Mouse (Mus musculus) limb, embryonic 14.5 days (tissue): ENCODE data around the gene Gsx2. TPM values are rescaled to one million over a fixed set of nuclear protein-coding genes. Genes with fewer than 3 reads are reported as not detected.

Experiments
- ATAC-seq: fragments of 200-750 bp; cut with Nextera tagmentation; 2 replicates; pipeline ENCODE4 v1.8.0; 2017; ENCODE audit warnings: low read depth, moderate number of reproducible peaks, moderate TSS enrichment; ENCODE audit not compliant: low FRiP score
- DNase-seq: peaks from one replicate; pipeline ENCODE4 v3.0.0-alpha.2; 2015; ENCODE audit warnings: low spot score
- H3K27ac ChIP-seq: fragments of 300-500 bp; sonication (generic); replicated peaks from 2 replicates; pipeline ENCODE4 v1.5.1; 2014; ENCODE audit warnings: low read depth, mild to moderate bottlenecking, low read length, moderate library complexity, mixed read lengths
- H3K27me3 ChIP-seq: fragments of 300-500 bp; sonication (generic); 2 replicates; pipeline ENCODE4 v1.6.1; 2014; ENCODE audit warnings: low read length, mixed read lengths; ENCODE audit not compliant: control insufficient read depth, insufficient read depth
- H3K36me3 ChIP-seq: fragments of 300-500 bp; sonication (generic); 2 replicates; pipeline ENCODE4 v1.6.1; 2014; ENCODE audit warnings: mild to moderate bottlenecking, low read length, moderate library complexity, mixed read lengths; ENCODE audit not compliant: control insufficient read depth, insufficient read depth
- H3K4me1 ChIP-seq: fragments of 300-500 bp; sonication (generic); 2 replicates; pipeline ENCODE4 v1.6.1; 2014; ENCODE audit warnings: antibody characterized with exemption, low read length, mixed read lengths; ENCODE audit not compliant: control insufficient read depth, insufficient read depth
- H3K4me2 ChIP-seq: fragments of 300-500 bp; sonication (generic); replicated peaks from 2 replicates; pipeline ENCODE4 v1.6.1; 2014; ENCODE audit warnings: low read depth, mild to moderate bottlenecking, low read length, moderate library complexity; ENCODE audit not compliant: severe bottlenecking
- H3K4me3 ChIP-seq: fragments of 300-500 bp; sonication (generic); replicated peaks from 2 replicates; pipeline ENCODE4 v1.5.1; 2014; ENCODE audit warnings: low read length
- H3K9ac ChIP-seq: fragments of 300-500 bp; sonication (generic); 2 replicates; pipeline ENCODE4 v1.6.1; 2014; ENCODE audit warnings: mild to moderate bottlenecking, low read depth, low read length, moderate library complexity; ENCODE audit not compliant: severe bottlenecking
- H3K9me3 ChIP-seq: fragments of 300-500 bp; sonication (generic); 2 replicates; pipeline ENCODE4 v1.6.1; 2016; ENCODE audit warnings: low read length; ENCODE audit not compliant: control insufficient read depth
- POLR2A ChIP-seq: fragments of 200-500 bp; IDR thresholded peaks from 2 replicates; pipeline ENCODE4 v1.8.0; 2012; ENCODE audit warnings: inconsistent platforms, mild to moderate bottlenecking, moderate library complexity, borderline replicate concordance; ENCODE audit not compliant: insufficient read depth, insufficient read length; ENCODE audit errors: extremely low read depth
- WGBS: fragments of 180-500 bp; shearing (Covaris S2); extraction: QIAGEN DNeasy Blood & Tissue Kit; methylation state at CpG from one replicate; pipeline ENCODE4 v1.1.7; 2014; 5-methylcytosine and 5-hydroxymethylcytosine counted together
- polyA plus RNA-seq, 2 experiments: library from polyadenylated mRNA; depleted of rRNA in 1 of 2; stranded (reverse) in 1 of 2; unstranded in 1 of 2; fragments of >200 nt; fragmentation: Nextera tagmentation in 1 of 2; extraction: Ambion mirVana in 1 of 2; gene quantifications; 2 replicates each; pipeline versions ENCODE4 v1.2.1 to v1.2.3; 2012 to 2014

Gene Gsx2
- polyA plus RNA-seq, 2 experiments, result not detected

DNA sequence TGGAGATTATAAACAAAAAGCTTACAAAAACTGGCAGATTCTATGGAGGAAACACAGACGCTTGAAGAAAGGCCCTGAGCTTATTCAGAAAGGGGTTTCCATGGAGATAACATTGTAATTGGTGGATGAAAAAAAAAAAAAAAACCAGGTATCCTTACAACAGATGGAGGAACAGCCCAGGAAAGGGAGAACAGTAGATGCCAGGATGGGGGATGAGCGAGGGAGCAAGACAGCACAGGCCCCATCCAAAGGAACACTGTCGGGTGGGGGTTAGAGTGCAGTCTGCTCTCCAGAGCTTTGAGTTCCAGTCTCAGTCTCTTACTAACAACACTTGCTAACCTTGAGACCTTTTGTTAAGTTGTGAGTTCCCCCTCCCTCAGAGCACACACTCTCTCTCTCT is 31.1 kb downstream of the Gsx2 start:
- Histone ChIP-seq H3K4me3 (no peak overlapping the region), H3K27me3 (no peaks in the 10 kb centered on the region), H3K9me3 (no peaks in the 10 kb centered on the region), H3K4me2 (no peak overlapping the region), H3K27ac (no peak overlapping the region), H3K4me1 (no peaks in the 10 kb centered on the region), H3K9ac (no peak overlapping the region), H3K36me3 (no peaks in the 10 kb centered on the region)
- ATAC-seq (no peak), DNase-seq (no peak)
- TF ChIP-seq POLR2A, result no peak
- WGBS, result 70% methylated on average over 3 of the region's 3 CpGs

DNA sequence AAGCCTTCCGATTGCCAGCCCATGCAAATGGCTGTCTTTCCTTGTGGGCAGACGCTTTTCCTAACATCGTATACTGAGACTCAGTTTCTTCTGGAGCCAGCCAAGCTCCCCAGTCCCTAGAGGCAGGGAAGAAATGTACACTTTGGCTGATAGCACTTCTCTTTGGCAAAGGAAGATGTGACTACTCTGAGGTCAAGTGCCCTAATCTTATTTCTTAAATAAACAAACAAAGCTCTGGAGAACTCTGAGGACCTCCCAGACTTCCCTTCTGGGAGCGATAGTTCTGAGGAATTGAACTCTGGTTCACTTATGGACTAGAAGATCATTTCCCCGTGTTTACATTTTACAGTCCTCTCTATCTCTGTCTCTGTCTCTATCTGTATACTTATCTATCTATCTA is 34.0 kb downstream of the Gsx2 start:
- Histone ChIP-seq H3K27me3 (no peaks in the 10 kb centered on the region), H3K9me3 (no peaks in the 10 kb centered on the region), H3K9ac (no peak overlapping the region), H3K4me1 (no peaks in the 10 kb centered on the region), H3K27ac (no peak overlapping the region), H3K4me2 (no peak overlapping the region), H3K4me3 (no peak overlapping the region), H3K36me3 (no peaks in the 10 kb centered on the region)
- WGBS, result 54% methylated on average over 5 of the region's 5 CpGs
- DNase-seq, result no peak
- no peak for ATAC-seq
- no peak for TF ChIP-seq POLR2A

GRCm38 (mm10) chr5:75111781-75112180 is 36.4 kb downstream of the Gsx2 start:
- ATAC-seq (no peak), DNase-seq (no peak)
- TF ChIP-seq POLR2A, result no peak
- 59% methylated on average over 5 of the region's 5 CpGs for whole genome bisulfite sequencing
- Histone ChIP-seq H3K4me1 (no peaks in the 10 kb centered on the region), H3K36me3 (no peaks in the 10 kb centered on the region), H3K4me3 (no peak overlapping the region), H3K9me3 (no peaks in the 10 kb centered on the region), H3K4me2 (no peak overlapping the region), H3K27ac (no peak overlapping the region), H3K9ac (no peak overlapping the region), H3K27me3 (no peaks in the 10 kb centered on the region)

GRCm38 (mm10) chr5:75118840-75119239 is 43.4 kb downstream of the Gsx2 start:
- ATAC-seq (no peak), DNase-seq (no peak)
- TF ChIP-seq POLR2A, result no peak
- no peak overlapping the region for H3K27ac ChIP-seq
- no peaks in the 10 kb centered on the region for H3K36me3 ChIP-seq
- WGBS, result 68% methylated on average over 7 of the region's 7 CpGs
- H3K4me1 ChIP-seq, result no peaks in the 10 kb centered on the region
- H3K9me3 ChIP-seq, result no peaks in the 10 kb centered on the region
- no peaks in the 10 kb centered on the region for H3K27me3 ChIP-seq
- H3K4me2 ChIP-seq, result no peak overlapping the region
- H3K9ac ChIP-seq, result no peak overlapping the region
- no peak overlapping the region for H3K4me3 ChIP-seq

GRCm38 (mm10) chr5:75121646-75122045 is 46.2 kb downstream of the Gsx2 start:
- Histone ChIP-seq H3K4me3 (no peak overlapping the region), H3K4me1 (no peaks in the 10 kb centered on the region), H3K4me2 (no peak overlapping the region), H3K27me3 (no peaks in the 10 kb centered on the region), H3K9ac (no peak overlapping the region), H3K27ac (no peak overlapping the region), H3K36me3 (no peaks in the 10 kb centered on the region), H3K9me3 (no peaks in the 10 kb centered on the region)
- TF ChIP-seq POLR2A, result no peak
- DNase-seq, result peak; percentile 29
- WGBS, result 46% methylated on average over 5 of the region's 5 CpGs
- no peak for ATAC-seq

Other genes starting within 250 kb of the Gsx2 start
- gene Chic2, start 30.8 kb upstream of the Gsx2 start, polyA plus RNA-seq (2012; rRNA removed), result 27.1 and 35.7 TPM in 2 replicates
- gene Chic2, start 30.8 kb upstream of the Gsx2 start, polyA plus RNA-seq (2014; fragmentation: Nextera tagmentation; extraction: Ambion mirVana), result 52.1 and 52.6 TPM in 2 replicates
- gene Pdgfra, start 76.7 kb downstream of the Gsx2 start, polyA plus RNA-seq (2012; rRNA removed), result 111 and 115 TPM in 2 replicates
- 122 and 138 TPM in 2 replicates for gene Pdgfra, start 76.7 kb downstream of the Gsx2 start, polyA plus RNA-seq (2014; fragmentation: Nextera tagmentation; extraction: Ambion mirVana)